Mouse (Mus musculus) C2C12 (cell line): ENCODE results near the gene Prdx5.

Experiments used
- CTCF ChIP-seq: IDR thresholded peaks from one replicate; pipeline ENCODE4 v1.5.1; 2011; ENCODE audit not compliant: control insufficient read depth, insufficient read depth, insufficient read length
- MAX ChIP-seq: IDR thresholded peaks from one replicate; pipeline ENCODE4 v1.6.1; 2011; ENCODE audit warnings: mild to moderate bottlenecking, control low read depth
- USF1 ChIP-seq: IDR thresholded peaks from one replicate; pipeline ENCODE4 v1.6.1; 2011; ENCODE audit warnings: low read depth, mild to moderate bottlenecking, control low read depth, moderate library complexity

DNA sequence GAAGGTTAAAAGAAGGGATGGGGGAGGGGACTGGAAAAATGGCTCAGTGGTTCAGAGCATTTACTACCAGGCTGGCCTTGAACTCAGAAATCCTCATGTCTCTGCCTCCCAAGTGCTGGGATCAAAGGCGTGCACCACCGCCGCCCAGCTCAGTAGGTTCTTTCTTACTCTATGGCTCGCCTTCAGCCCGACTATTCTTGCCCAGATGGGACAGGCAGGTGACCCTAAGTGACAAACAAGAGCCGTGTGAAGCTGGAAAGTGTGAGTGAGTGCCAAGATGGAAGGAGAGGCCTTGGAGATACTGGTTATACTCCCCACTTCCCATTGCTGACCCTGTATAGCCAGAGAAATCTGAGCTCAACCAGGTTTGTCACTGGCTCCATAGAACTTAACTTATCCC is 33.8 kb upstream of the Prdx5 start:
- TF ChIP-seq CTCF, result no peak
- TF ChIP-seq USF1, result no peak
- no peak for TF ChIP-seq MAX
